Mouse (Mus musculus) layer of hippocampus, postnatal 14 days (tissue): ENCODE data around the gene Fth1. TPM values are rescaled to one million over a fixed set of nuclear protein-coding genes. Genes with fewer than 3 reads are reported as not detected.
"Not testable (repeated sequence)": the region's sequence is repeated elsewhere in the genome, so short reads cannot be mapped to it uniquely, and the experiment has no call there.

Source experiments
- DNase-seq, 2 experiments: peaks; one replicate each; pipeline ENCODE4 v3.0.0; 2021 to 2022; ENCODE audit warnings: low spot score in 2 of 2, mixed read lengths in 1 of 2
- long read RNA-seq, 2 experiments: library from polyadenylated mRNA; stranded (forward); transcript quantifications; one replicate each; pipeline ENCODE4 v2.0.0; 2021
- total RNA-seq, 2 experiments: library from RNA; stranded (reverse); gene quantifications; 2 replicates each; pipeline ENCODE4 v1.2.3; 2021

Gene Fth1
- total RNA-seq, result 1,000 to 10,000 TPM; 2,325 to 2,371 TPM
- long read RNA-seq, experiment 1, transcript Fth1-208 (3 exons, 2,062 nt), result minor isoform, 5 of 1,693 reads
- long read RNA-seq, experiment 1, transcript Fth1-201 (4 exons, 929 nt), result major isoform, 1,663 of 1,693 reads
- long read RNA-seq, experiment 1, partial matches to known transcripts, result 4 of 1,693 reads
- long read RNA-seq, experiment 1, other reads (novel, unspliced or antisense), result 19 of 1,693 reads
- long read RNA-seq, experiment 2, transcript Fth1-201 (4 exons, 929 nt), result major isoform, 3,229 of 3,288 reads
- long read RNA-seq, experiment 2, partial matches to known transcripts, result 13 of 3,288 reads
- long read RNA-seq, experiment 2, other reads (novel, unspliced or antisense), result 39 of 3,288 reads

DNA sequence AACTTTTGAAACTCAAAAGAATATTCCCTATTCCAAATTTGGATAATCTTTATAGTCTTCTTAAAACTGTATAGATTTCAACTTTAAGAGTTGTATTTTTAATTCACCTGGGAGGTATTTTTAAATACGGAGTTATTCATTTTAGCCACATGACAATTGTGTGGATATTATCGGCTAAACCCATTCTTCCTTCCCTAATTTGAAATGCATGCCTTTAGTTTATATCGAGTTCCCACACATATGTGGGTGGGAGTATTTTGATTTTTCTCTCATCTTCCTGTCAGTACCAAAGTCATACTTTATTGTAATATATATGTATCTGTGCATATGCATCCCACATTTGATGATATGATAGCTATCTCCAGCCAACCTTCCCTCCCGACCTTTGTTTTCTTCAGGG, at the start of gene Fth1:
Gene Fth1, plus strand, starts transcription at position 341 of the 400 bp plus-strand sequence.
- no peak for DNase-seq

DNA sequence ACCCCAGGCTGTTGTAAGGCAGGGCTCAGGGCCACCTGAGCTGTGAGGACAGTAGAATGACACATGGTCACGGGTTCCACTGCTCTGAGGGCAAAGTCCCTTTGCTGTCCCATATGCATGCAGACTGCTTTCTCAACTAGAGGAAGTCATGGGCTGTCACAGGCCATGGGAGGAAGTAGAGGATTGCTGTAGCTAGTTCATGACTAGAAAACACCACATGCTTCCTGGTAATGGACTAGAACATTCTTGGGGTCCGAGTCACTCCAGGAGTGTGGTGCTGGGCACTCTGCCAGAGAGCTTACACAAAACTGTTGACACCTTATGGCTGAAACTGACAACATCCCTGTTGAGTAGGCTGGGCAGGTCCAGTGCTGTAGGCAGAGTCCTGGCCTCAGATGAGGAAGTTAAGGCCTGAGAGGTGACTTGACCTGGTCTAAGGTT, 49.2 kb upstream of the Fth1 start:
- not testable (repeated sequence) for DNase-seq

DNA sequence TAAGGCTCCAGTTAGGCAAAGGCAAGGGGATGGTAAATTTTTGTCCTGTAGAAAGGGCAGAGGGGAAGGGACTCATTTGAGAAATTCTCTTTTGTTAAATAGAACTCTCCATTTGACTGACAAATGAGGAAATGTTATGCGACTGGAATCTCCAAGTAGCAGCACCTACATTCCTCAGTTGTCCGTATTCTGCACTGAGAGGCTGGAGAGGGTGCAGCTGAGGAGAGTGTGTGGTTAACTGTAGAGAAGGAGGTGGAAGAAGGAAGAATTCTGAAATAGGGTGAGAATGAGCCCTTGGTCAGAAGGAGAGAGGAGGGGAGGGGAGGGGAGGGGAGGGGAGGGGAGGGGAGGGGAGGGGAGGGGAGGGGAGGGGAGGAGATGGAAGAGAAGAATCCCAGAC, 46.5 kb upstream of the Fth1 start:
- DNase-seq, result no peak

DNA sequence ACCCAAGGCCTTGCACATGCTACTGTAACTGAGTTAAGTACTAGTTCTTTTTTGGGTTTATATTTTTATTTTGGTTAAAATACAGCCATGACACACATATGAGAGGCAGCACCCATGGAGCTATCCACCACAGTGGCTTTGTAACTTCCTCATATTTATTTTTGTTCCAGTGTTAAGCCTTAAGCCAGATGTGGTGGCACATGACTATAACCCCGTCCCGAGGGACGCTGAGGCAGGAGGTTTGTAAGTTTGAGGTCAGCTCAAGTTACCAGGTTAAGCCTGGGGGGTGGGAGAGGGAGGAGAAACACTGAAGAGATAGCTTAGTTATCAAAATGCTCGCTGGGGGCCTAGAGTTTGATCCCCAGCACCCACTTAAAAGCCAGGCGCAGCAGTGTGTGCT, 43.8 kb upstream of the Fth1 start:
- DNase-seq, result no peak

DNA sequence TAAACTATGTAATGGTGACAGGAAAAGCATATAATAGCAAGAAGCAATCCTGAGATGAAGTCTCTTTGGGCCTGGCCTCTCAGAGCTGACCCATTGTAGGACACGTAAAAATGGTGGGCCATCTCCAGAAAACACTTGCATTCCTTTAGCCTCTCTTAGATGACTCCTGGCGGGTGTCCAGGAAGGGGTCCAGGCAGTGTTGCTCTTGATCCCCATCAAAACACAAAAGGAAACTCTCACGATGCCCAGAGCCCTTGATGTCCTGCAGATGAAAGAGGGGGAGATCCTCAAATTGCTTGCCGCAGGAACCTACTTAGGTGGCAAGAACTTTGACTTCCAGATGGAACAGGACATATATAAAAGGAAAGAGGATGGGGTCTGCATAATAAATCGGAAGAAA, 43.0 kb upstream of the Fth1 start:
- DNase-seq, result no peak

DNA sequence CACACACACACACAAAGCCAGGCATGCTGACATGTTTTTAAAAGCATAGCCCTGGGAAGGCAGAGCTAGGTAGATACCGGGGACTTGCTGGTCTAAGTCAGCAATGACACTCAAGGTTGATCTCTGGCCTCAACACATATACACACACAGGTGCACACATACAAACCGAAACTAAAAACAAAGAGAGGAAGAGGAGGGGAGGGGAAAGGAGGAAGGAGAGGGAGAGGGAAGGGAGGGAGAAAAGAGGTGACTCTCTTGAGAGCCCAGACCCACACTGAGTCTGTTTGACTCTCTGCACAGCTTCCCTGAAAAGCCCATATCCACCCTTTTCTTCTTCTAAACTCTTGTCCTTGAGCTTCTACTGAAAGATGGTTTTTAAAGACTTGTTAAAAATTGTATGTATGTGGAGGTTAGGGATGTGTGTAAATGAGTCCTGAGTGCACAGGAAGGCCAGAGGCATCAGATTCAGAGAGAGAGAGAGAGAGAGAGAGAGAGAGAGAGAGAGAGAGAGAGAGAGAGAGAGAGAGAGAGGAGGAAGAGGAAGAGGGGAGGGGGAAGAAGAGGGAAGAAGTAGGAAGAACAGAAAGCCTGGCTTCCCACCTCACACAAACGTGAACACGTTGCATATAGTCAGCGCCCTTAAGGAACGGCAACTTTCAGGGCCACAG, 42.1 kb upstream of the Fth1 start:
- DNase-seq, result no peak

DNA sequence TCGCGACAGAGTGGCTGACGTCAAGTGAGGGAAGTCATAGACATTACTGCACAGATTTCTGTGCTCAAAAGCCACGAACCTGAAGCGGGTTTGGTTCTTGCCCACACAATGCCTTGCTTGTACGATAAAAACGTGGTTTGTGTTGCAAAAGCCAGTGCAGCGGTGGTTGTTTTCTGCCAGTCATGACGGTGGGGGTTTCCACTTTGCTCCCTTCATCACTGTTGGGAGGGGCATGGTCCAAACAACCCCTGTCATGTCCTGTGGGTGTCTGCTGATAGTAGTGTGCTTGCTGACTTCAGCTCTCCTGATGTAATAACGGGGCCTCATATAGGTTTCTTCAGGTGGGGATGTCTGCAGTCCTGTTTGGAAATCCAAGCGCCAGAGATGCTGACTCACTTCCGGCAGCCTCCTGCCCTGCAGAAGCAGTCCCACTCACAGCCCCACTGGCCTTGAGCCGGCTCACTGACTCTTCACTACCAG, 41.5 kb upstream of the Fth1 start:
- no peak for DNase-seq

DNA sequence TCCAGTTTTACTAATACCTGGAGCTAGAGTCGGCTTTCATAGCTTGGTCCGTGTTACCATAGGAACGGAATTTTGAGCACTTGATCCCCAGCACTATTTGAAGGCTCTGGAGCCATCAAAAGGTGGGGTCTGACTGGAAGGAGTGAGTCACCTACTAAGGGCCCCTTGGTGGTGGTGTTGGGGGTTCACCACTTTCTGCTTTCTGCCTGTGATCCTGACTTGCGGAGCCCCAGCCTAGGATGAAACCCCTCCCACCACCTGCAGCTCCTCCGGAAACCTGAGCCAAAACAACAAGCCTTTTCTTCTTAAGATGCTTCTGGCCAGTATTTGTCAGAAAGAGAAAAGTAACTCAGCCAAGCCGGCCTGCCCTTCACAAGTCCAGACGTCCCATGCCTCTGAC, 40.6 kb upstream of the Fth1 start:
- no peak for DNase-seq

DNA sequence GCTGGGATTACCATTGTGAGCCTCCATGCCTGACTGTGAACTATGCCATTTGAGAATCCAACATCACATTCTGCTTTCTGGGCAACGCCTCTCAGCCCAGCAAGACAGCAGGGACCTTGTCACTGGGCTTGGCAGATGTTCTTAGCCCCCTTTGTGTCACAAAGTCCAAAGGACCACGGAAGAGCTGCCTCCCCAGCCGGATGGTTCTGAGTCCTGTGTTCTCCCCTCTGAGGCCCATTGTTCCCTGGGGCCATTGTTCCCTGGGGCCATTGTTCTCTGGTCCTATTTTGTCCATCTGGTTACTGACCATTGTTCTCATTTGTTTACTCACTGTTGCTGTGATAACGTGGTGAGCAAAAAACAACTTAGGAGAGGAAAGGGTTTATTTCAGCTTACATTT, 39.5 kb upstream of the Fth1 start:
- DNase-seq, result no peak

DNA sequence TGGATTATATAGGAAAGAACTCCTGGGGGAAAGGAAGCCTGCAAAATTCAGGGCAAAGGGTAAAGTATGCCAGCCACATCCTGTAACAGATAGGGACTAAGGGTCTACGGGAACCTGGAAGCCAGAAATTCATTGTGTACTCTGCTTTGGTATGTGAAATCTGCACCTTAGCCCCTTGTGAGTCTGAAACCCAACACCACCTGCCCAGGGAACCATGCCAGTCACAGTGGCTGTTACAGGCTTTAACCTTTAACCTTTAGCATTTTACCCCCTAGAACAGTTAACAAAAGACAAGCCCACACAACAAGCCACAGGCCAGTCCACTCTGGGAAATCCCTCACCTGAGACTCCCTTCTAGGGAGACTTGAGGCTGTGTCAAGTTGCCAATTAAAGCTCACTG, 38.6 kb upstream of the Fth1 start:
- DNase-seq, result no peak

DNA sequence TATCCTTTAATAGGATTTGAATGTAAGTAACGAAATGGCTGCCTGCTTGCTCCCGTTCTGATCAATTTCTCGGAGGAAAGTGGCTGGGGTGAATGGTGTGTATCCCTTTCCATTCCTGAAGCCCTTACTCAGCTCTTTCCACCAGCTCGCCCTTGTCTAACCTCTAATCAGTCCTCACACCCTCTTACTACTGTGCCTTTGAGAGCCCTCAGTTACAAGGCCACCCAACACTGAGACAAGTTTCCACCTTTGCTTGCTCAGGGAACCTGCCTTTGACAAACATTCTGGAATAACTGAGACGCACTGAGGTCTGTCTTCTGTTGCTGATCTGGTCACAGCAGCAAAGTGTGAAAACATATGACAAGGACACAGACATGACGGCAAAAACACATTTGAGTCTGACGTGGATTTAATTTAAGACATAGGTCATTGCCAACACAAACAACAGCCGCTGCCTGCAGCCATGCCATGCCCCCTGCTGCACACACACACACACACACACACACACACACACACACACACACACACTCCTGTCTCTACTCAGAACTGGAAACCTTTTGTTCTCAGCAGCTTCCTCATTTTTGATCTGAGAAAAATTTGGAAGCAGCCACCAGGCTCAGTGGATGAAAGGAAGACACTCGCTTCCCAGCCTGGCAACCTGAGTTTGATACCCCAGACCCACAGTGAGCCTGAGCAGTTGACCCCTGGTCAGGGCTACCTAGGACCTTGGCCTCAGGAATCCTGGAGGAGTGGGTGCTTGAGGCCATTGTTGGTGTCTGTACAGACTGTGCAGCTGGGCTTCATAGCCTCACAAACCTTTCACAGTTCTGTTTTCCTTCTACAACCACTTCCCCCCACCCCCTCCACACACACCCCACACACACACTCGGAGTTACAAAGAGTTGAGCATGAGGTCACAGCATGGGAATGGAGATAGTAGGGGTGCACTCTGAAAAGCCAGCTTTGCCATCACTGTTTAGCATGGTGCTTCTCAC, 37.6 kb upstream of the Fth1 start:
- no peak for DNase-seq

DNA sequence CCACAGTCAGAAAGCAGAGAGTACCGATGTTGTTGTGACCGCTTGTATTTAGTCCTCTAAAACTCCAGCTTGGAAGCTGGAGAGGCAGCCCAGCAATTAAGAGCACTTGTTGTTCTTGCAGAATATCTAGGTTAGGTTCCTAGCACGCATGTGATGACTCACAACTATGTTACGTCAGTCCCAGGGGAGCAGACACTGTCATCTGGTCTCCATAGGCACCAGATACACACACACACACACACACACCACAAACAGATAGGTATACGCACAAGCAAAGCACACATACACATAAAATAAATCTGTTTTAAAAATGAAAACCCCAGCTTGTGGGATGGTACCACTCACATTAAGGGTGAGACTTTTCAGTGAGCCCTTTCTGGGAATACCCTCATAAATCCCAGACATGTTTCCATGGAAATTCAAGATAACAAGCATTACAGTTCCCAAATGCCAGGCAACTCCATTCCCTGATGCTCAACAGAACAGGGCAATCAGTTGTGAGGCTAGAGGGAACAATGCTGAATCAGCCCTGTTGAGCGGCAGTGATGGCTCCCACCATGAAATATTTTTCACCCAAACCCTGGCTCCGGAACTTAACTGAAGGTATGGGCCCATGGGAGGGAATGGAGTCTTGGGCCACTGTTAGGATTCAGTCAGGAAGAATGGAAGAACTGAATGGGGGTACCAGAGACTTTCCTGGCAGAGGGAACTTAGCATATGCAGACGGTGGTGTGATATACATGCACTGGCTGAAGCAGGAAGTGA, 34.4 kb upstream of the Fth1 start:
- DNase-seq, result no peak

DNA sequence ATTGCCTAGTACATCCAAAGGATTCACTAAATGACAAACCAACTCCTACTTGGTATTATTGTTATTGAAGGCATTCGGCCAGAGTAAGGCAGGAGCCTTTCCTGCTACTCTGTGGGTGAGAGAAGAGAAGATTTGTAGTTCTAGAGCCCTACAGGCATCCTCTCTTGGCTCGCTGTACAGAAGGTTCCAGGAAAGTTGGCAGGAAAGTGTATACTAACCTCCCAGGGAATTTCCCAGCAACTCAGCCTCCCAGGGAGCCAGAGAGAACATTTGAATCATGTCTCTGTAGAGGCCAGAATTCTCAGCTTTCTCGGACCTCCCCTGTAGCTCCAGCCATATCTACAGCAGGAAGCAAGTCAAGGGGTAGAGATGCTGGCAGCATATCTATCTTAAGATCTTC, 33.4 kb upstream of the Fth1 start:
- DNase-seq, result peak in 1 of 2 experiments; percentile 45

DNA sequence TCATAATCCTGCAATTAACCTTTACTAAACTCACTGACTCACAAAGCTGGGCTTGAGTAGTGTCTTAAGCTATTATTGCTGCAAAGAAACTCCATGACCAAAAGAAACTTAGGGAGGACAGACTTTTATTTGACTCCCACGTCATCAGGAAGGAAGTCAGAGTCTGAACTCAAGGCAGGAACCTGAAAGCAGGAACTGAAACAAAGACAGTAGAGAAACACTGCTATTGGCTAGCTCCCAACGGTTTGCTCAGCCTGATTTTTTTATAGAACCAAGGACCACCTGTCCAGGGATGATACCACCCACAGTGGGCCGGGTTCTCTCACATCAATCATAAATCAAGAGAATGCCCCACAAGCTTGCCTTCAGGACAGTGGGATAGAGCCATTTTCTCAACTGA, 28.0 kb upstream of the Fth1 start:
- DNase-seq, result no peak

DNA sequence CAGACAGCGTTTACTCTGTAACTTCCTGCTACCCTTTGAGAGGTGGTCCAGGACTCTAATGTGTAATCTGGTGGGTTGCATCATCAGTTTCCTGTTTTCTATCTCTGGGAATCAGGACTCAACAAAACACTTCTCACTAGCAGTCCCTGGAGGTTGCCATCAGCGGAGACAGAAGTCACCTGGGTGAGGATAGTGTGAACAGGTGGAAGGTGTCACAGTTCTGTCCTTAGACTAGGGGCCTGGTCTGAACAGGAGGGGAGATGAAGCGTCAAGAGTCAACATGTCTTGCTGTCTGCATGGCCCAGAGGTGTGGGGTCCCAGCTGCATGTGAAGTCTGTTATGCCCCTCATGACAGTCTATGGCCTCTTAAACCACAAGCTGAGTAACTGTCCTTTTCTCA, 27.5 kb upstream of the Fth1 start:
- no peak for DNase-seq

DNA sequence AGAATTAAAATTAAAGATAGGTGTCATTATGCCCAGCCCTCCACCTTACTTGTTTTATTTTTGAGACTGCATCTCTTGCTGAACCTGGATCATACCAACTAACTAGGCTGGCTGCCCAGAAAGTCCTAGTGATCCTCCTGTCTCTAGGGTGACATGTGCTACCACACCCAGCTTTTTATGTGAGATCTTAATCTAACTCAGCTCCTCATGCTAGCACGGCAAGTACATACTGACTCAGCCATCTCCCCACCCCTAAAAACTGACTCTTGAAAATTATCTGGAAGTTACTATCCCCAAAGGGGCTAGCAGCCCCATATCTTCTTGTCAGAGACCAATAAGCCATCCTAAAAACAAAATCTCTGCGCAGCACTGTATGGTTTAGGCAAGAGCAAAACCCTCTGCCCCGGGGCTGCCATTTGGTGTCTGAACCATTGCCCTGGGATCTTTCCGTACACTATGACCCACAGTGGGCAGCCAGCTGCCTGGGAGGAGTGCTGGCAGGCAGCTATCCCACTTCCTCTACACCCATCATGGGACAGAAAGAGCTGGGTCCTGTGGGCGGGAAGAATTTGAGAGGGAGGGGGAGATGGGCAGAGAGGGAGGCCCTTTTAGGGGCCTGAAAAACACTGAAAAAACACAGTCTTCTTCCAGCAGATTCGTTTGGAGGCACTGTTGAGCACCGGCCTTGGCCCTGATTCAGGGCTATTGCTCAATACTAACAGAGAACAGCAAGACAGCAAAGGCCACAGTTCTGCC, 26.2 kb upstream of the Fth1 start:
- peak in 1 of 2 experiments; percentile 78 for DNase-seq

DNA sequence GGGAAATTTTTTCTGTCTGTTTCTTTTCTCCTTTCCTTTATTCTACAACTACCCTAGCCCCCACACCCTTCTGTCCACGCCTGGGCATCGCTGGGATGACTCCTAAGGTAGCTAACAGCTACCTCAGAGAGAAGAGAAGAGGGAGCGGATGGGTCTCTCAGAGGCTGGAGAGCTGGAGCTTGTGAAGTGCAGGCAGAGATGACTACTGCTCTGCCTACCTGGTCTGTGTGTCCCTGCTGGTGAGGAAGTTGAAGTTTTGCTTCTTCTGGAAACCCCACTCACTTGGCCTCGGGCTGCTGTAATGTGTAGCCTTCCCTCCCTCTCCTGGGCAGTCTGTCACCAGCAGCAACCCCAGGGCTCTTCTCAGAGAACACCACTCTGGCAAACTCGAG, 25.6 kb upstream of the Fth1 start:
- no peak for DNase-seq

DNA sequence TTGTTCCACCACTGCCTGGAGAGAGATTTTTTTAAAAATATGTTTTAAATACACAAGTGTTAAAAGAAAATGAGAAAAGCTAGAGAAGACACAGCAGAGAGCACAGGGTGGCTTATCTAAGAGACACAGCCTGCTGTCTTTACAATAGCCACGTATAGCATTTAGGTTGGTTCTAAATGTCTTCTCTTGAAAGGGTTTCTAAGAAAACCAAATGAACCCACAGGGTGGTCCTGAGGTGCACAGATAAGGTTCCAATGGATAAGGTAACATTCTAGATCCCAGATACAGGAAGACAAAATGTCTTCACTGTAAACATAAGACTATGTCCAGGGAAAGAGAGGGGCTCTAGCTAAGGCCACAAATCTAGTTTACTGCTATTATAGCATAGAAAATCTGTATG, 25.0 kb upstream of the Fth1 start:
- no peak for DNase-seq

DNA sequence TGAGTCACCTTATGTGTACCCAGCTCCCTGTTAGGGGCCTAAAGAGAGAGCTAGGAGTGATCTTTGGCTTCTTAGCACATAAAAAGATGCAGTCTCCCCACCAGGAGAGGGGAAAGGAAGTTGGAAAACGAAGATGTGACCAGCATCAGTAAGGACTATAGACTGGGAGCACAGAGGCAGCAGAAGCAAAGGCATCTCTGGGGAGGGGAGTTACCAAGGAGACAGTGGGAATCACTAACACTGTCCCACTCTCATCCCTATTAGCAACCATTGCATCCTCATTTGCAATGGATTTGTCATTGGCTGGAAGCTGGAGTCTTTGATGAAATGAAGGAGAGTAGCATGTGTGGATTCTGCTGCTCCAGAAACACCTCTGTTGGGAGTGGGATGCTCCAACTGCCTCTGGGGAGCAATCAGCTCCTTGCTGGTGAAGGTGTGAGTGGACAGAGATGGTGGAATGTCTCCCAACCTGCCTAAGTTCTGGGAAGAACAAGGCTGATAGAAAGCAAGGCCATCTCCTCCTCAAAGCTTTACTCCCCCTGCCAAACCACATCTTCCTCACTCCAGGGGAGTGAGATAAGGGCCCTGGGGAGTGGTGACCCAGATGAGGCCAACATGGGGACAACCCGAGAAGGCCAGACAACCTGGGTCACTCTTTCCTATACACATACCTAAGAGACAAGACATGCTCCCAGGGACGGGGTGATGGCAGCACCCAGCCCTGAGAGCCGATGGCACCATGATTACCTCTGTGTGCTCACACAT, 23.6 kb upstream of the Fth1 start:
- no peak for DNase-seq
